Mouse (Mus musculus): ENCODE measurements at regions not wholly inside any gene's neighbourhood (a gene's known extent, or its start where the extent isn't known, plus 50 kb on each side); places are given as distances from the start of the nearest gene placed in this dataset.

- H3K9ac ChIP-seq (ENCODE audit: low read depth, low read length): no peak overlapping the region
- ATAC-seq (ENCODE audit: low read depth): no peak
- H3K4me1 ChIP-seq (ENCODE audit: control insufficient read depth, low read depth, low read length): peaks cover 41% of the 10 kb centered on the region
- H3K27ac ChIP-seq (ENCODE audit: low read length): no peak overlapping the region
- H3K27me3 ChIP-seq (ENCODE audit: control insufficient read depth, insufficient read depth, low read depth, low read length): no peaks in the 10 kb centered on the region
- H3K4me3 ChIP-seq (ENCODE audit: low read depth, low read length): no peak overlapping the region
- no peaks in the 10 kb centered on the region for H3K36me3 ChIP-seq (ENCODE audit: control insufficient read depth, insufficient read depth)
- H3K9me3 ChIP-seq (replicated peaks; ENCODE audit: control insufficient read depth, low read length): no peaks in the 10 kb centered on the region
- H3K4me2 ChIP-seq (ENCODE audit: low read depth, low read length): no peak overlapping the region
- WGBS (ENCODE audit: insufficient replicate concordance): 86% methylated on average over 7 of the region's 7 CpGs
These were observed 218.2 kb downstream of the Enc1 start for GRCm38 (mm10) chr13:97459106-97459505.

GRCm38 (mm10) chr13:97455961-97456360, 215.1 kb downstream of the Enc1 start:
- 61% methylated on average over 6 of the region's 6 CpGs for WGBS (ENCODE audit: insufficient replicate concordance)
- H3K9me3 ChIP-seq (replicated peaks; ENCODE audit: control insufficient read depth, low read length): no peaks in the 10 kb centered on the region
- H3K36me3 ChIP-seq (ENCODE audit: control insufficient read depth, insufficient read depth): no peaks in the 10 kb centered on the region
- no peak for ATAC-seq (ENCODE audit: low read depth)
- H3K4me2 ChIP-seq (ENCODE audit: low read depth, low read length): no peak overlapping the region
- no peaks in the 10 kb centered on the region for H3K27me3 ChIP-seq (ENCODE audit: control insufficient read depth, insufficient read depth, low read depth, low read length)
- H3K27ac ChIP-seq (ENCODE audit: low read length): no peak overlapping the region
- no peak overlapping the region for H3K4me3 ChIP-seq (ENCODE audit: low read depth, low read length)
- H3K4me1 ChIP-seq (ENCODE audit: control insufficient read depth, low read depth, low read length): peaks cover 38% of the 10 kb centered on the region
- H3K9ac ChIP-seq (ENCODE audit: low read depth, low read length): no peak overlapping the region

- Histone ChIP-seq H3K4me3 (ENCODE audit: low read depth, low read length) (no peak overlapping the region), H3K27me3 (ENCODE audit: control insufficient read depth, insufficient read depth, low read depth, low read length) (no peaks in the 10 kb centered on the region), H3K9me3 (replicated peaks; ENCODE audit: control insufficient read depth, low read length) (no peaks in the 10 kb centered on the region), H3K9ac (ENCODE audit: low read depth, low read length) (no peak overlapping the region), H3K27ac (ENCODE audit: low read length) (no peak overlapping the region), H3K36me3 (ENCODE audit: control insufficient read depth, insufficient read depth) (no peaks in the 10 kb centered on the region), H3K4me2 (ENCODE audit: low read depth, low read length) (no peak overlapping the region), H3K4me1 (ENCODE audit: control insufficient read depth, low read depth, low read length) (peaks cover 34% of the 10 kb centered on the region)
- 81% methylated on average over 8 of the region's 8 CpGs for WGBS (ENCODE audit: insufficient replicate concordance)
- no peak for ATAC-seq (ENCODE audit: low read depth)
These were observed 213.8 kb downstream of the Enc1 start for GRCm38 (mm10) chr13:97454715-97455114.

- H3K9ac ChIP-seq (ENCODE audit: low read depth, low read length): peak overlapping the region; percentile 56
- peak overlapping the region; percentile 62 for H3K4me2 ChIP-seq (ENCODE audit: low read depth, low read length)
- H3K4me1 ChIP-seq (ENCODE audit: control insufficient read depth, low read depth, low read length): peaks cover 34% of the 10 kb centered on the region
- no peaks in the 10 kb centered on the region for H3K9me3 ChIP-seq (replicated peaks; ENCODE audit: control insufficient read depth, low read length)
- H3K27me3 ChIP-seq (ENCODE audit: control insufficient read depth, insufficient read depth, low read depth, low read length): no peaks in the 10 kb centered on the region
- 31% methylated on average over 6 of the region's 6 CpGs for WGBS (ENCODE audit: insufficient replicate concordance)
- H3K36me3 ChIP-seq (ENCODE audit: control insufficient read depth, insufficient read depth): no peaks in the 10 kb centered on the region
- peak overlapping the region; percentile 29; the same call in 1 of the 2 replicates for H3K4me3 ChIP-seq (ENCODE audit: low read depth, low read length)
- peak overlapping the region; percentile 95 for H3K27ac ChIP-seq (ENCODE audit: low read length)
- ATAC-seq (ENCODE audit: low read depth): peak; percentile 47
These were observed 212.6 kb downstream of the Enc1 start for GRCm38 (mm10) chr13:97453469-97453868.

- no peaks in the 10 kb centered on the region for H3K27me3 ChIP-seq (ENCODE audit: control insufficient read depth, insufficient read depth, low read depth, low read length)
- no peaks in the 10 kb centered on the region for H3K36me3 ChIP-seq (ENCODE audit: control insufficient read depth, insufficient read depth)
- H3K9me3 ChIP-seq (replicated peaks; ENCODE audit: control insufficient read depth, low read length): no peaks in the 10 kb centered on the region
- 15% methylated on average over 5 of the region's 5 CpGs for WGBS (ENCODE audit: insufficient replicate concordance)
- peaks cover 34% of the 10 kb centered on the region for H3K4me1 ChIP-seq (ENCODE audit: control insufficient read depth, low read depth, low read length)
- peak; percentile 99 for ATAC-seq (ENCODE audit: low read depth)
- H3K27ac ChIP-seq (ENCODE audit: low read length): peak overlapping the region; percentile 95
- peak overlapping the region; percentile 29; the same call in 1 of the 2 replicates for H3K4me3 ChIP-seq (ENCODE audit: low read depth, low read length)
- peak overlapping the region; percentile 56 for H3K9ac ChIP-seq (ENCODE audit: low read depth, low read length)
- H3K4me2 ChIP-seq (ENCODE audit: low read depth, low read length): peak overlapping the region; percentile 62
These were observed 212.2 kb downstream of the Enc1 start for GRCm38 (mm10) chr13:97453090-97453430.

GRCm38 (mm10) chr13:97452386-97453089, 211.6 kb downstream of the Enc1 start:
- peak; percentile 72 for ATAC-seq (ENCODE audit: low read depth)
- H3K4me3 ChIP-seq (ENCODE audit: low read depth, low read length): peak overlapping the region; percentile 19; the same call in 1 of the 2 replicates
- H3K36me3 ChIP-seq (ENCODE audit: control insufficient read depth, insufficient read depth): no peaks in the 10 kb centered on the region
- peak overlapping the region; percentile 95 for H3K27ac ChIP-seq (ENCODE audit: low read length)
- H3K9me3 ChIP-seq (replicated peaks; ENCODE audit: control insufficient read depth, low read length): no peaks in the 10 kb centered on the region
- H3K27me3 ChIP-seq (ENCODE audit: control insufficient read depth, insufficient read depth, low read depth, low read length): no peaks in the 10 kb centered on the region
- H3K4me1 ChIP-seq (ENCODE audit: control insufficient read depth, low read depth, low read length): peaks cover 34% of the 10 kb centered on the region
- 28% methylated on average over 11 of the region's 11 CpGs for WGBS (ENCODE audit: insufficient replicate concordance)
- peak overlapping the region; percentile 30; the same call in 1 of the 2 replicates for H3K9ac ChIP-seq (ENCODE audit: low read depth, low read length)
- peak overlapping the region; percentile 62 for H3K4me2 ChIP-seq (ENCODE audit: low read depth, low read length)

GRCm38 (mm10) chr13:97451276-97451675, 210.4 kb downstream of the Enc1 start:
- no peak overlapping the region for H3K27ac ChIP-seq (ENCODE audit: low read length)
- no peak for ATAC-seq (ENCODE audit: low read depth)

GRCm38 (mm10) chr13:97448123-97448522, 207.2 kb downstream of the Enc1 start:
- H3K4me3 ChIP-seq (ENCODE audit: low read depth, low read length): no peak overlapping the region
- H3K4me2 ChIP-seq (ENCODE audit: low read depth, low read length): no peak overlapping the region
- no peaks in the 10 kb centered on the region for H3K27me3 ChIP-seq (ENCODE audit: control insufficient read depth, insufficient read depth, low read depth, low read length)
- peaks cover 15% of the 10 kb centered on the region for H3K4me1 ChIP-seq (ENCODE audit: control insufficient read depth, low read depth, low read length)
- no peak overlapping the region for H3K9ac ChIP-seq (ENCODE audit: low read depth, low read length)
- no peaks in the 10 kb centered on the region for H3K36me3 ChIP-seq (ENCODE audit: control insufficient read depth, insufficient read depth)
- no peak for ATAC-seq (ENCODE audit: low read depth)
- no peak overlapping the region for H3K27ac ChIP-seq (ENCODE audit: low read length)
- no peaks in the 10 kb centered on the region for H3K9me3 ChIP-seq (replicated peaks; ENCODE audit: control insufficient read depth, low read length)
- 75% methylated on average over 1 of the region's 1 CpGs for WGBS (ENCODE audit: insufficient replicate concordance)

More at GRCm38 (mm10) chr13:97451276-97451675, 210.4 kb downstream of the Enc1 start:
- Histone ChIP-seq H3K9me3 (replicated peaks; ENCODE audit: control insufficient read depth, low read length) (no peaks in the 10 kb centered on the region), H3K4me1 (ENCODE audit: control insufficient read depth, low read depth, low read length) (peaks cover 34% of the 10 kb centered on the region), H3K9ac (ENCODE audit: low read depth, low read length) (no peak overlapping the region), H3K4me3 (ENCODE audit: low read depth, low read length) (no peak overlapping the region), H3K36me3 (ENCODE audit: control insufficient read depth, insufficient read depth) (no peaks in the 10 kb centered on the region), H3K27me3 (ENCODE audit: control insufficient read depth, insufficient read depth, low read depth, low read length) (no peaks in the 10 kb centered on the region), H3K4me2 (ENCODE audit: low read depth, low read length) (no peak overlapping the region)
- 59% methylated on average over 10 of the region's 10 CpGs for WGBS (ENCODE audit: insufficient replicate concordance)

- Histone ChIP-seq H3K4me2 (ENCODE audit: low read depth, low read length) (no peak overlapping the region), H3K9ac (ENCODE audit: low read depth, low read length) (no peak overlapping the region), H3K36me3 (ENCODE audit: control insufficient read depth, insufficient read depth) (no peaks in the 10 kb centered on the region), H3K4me1 (ENCODE audit: control insufficient read depth, low read depth, low read length) (peaks cover 22% of the 10 kb centered on the region), H3K27ac (ENCODE audit: low read length) (peak overlapping the region; percentile 68), H3K27me3 (ENCODE audit: control insufficient read depth, insufficient read depth, low read depth, low read length) (peaks cover 4% of the 10 kb centered on the region; the same call in 1 of the 2 replicates), H3K4me3 (ENCODE audit: low read depth, low read length) (no peak overlapping the region), H3K9me3 (replicated peaks; ENCODE audit: control insufficient read depth, low read length) (no peaks in the 10 kb centered on the region)
- peak; percentile 78 for ATAC-seq (ENCODE audit: low read depth)
- 57% methylated on average over 14 of the region's 14 CpGs for WGBS (ENCODE audit: insufficient replicate concordance)
These were observed 203.0 kb downstream of the Enc1 start for GRCm38 (mm10) chr13:97443731-97444428.
